Mouse (Mus musculus) spleen, adult 2 months (tissue): ENCODE data around the gene Apol7a. TPM values are rescaled to one million over a fixed set of nuclear protein-coding genes. Genes with fewer than 3 reads are reported as not detected.

ENCODE experiments used
- DNase-seq, 2 experiments: peaks; one replicate each; pipeline versions ENCODE4 v3.0.0 to v3.0.0-alpha.2; 2012 to 2021; ENCODE audit warnings: low spot score in 2 of 2, low read depth in 1 of 2
- H3K27ac ChIP-seq: fragments of 200-500 bp; 2 replicates; pipeline ENCODE4 v1.5.1; 2012; ENCODE audit warnings: low read length, inconsistent platforms; ENCODE audit not compliant: insufficient read depth
- H3K27me3 ChIP-seq: fragments of 200-500 bp; 2 replicates; pipeline ENCODE4 v1.6.1; 2012; ENCODE audit warnings: mild to moderate bottlenecking, moderate library complexity, low read length, inconsistent platforms; ENCODE audit not compliant: control insufficient read depth, insufficient read depth
- H3K36me3 ChIP-seq: fragments of 200-500 bp; 2 replicates; pipeline ENCODE4 v1.6.1; 2012; ENCODE audit warnings: mild to moderate bottlenecking, low read length, inconsistent platforms; ENCODE audit not compliant: control insufficient read depth, insufficient read depth
- H3K4me1 ChIP-seq: fragments of 200-500 bp; 2 replicates; pipeline ENCODE4 v1.6.1; 2011; ENCODE audit warnings: inconsistent platforms; ENCODE audit not compliant: control insufficient read depth, insufficient read depth, insufficient read length
- H3K4me3 ChIP-seq: fragments of 200-500 bp; 2 replicates; pipeline ENCODE4 v1.5.1; 2011; ENCODE audit warnings: mild to moderate bottlenecking, inconsistent platforms; ENCODE audit not compliant: insufficient read depth, insufficient read length; ENCODE audit errors: extremely low read depth
- CTCF ChIP-seq: fragments of 200-500 bp; IDR thresholded peaks from 2 replicates; pipeline ENCODE4 v1.5.1; 2011; ENCODE audit warnings: mild to moderate bottlenecking, inconsistent platforms; ENCODE audit not compliant: insufficient read depth, insufficient read length, insufficient replicate concordance; ENCODE audit errors: extremely low read depth
- POLR2A ChIP-seq: fragments of 200-500 bp; IDR thresholded peaks from 2 replicates; pipeline ENCODE4 v1.6.1; 2011; ENCODE audit warnings: low read depth, low read length, inconsistent platforms
- WGBS: fragments of 180-500 bp; shearing (Covaris S2); methylation state at CpG from one replicate; pipeline ENCODE4 v1.1.7; 2018; 5-methylcytosine and 5-hydroxymethylcytosine counted together
- polyA plus RNA-seq: library from polyadenylated mRNA; depleted of rRNA; stranded (reverse); fragments of >200 nt; gene quantifications from 2 replicates; pipeline ENCODE4 v1.2.3, GENCODE M21; 2012

The Apol7a gene
- polyA plus RNA-seq, 1 experiment: 0.18 TPM

DNA sequence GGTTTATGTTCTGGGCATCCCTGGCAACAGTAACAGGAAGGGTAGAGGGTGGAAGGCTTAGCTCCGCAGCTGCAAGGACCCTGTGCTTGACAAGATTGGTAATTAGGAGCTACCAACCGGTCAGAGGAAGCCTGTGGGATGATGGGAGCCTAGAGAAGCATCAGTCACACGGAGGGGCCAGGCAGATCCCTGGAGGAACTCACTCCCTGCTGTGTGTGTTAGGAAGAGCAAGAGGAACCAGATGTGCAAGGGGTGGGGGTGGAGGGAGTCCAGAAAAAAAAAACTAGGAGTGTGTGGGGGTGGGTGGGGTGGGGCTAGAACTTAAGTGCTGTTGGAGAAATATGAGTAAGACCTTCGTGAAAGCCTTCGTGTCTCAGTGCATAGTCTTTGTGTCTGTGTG is 36.0 kb downstream of the Apol7a start:
- 44% methylated on average over 5 of the region's 5 CpGs for WGBS
- TF ChIP-seq CTCF (no peak), POLR2A (no peak)
- H3K36me3 ChIP-seq: no peaks in the 10 kb centered on the region
- no peaks in the 10 kb centered on the region for H3K4me1 ChIP-seq
- no peaks in the 10 kb centered on the region for H3K27me3 ChIP-seq
- DNase-seq: no peak
- no peak overlapping the region for H3K27ac ChIP-seq
- no peak overlapping the region for H3K4me3 ChIP-seq

DNA sequence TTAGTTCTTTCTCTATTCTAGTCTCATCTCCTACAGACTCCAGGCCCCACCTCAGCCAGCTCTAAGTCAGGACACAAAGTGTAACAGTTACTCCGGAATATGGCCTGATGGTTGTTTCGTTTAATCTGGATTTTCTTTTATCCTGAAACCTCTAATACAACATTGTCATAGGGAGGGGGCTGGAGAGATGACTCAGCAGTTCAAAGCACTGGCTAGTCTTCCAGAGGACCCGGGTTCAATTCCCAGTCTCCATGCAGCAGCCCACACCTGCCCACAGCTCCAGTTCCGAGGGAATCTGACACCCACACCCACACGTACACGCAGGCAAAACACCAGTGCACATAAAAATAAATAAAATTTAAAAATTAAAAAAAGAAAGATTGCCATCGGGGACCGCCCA is 39.0 kb downstream of the Apol7a start:
- TF ChIP-seq CTCF (no peak), POLR2A (no peak)
- no peaks in the 10 kb centered on the region for H3K4me1 ChIP-seq
- no peak overlapping the region for H3K4me3 ChIP-seq
- H3K27me3 ChIP-seq: no peaks in the 10 kb centered on the region
- 90% methylated on average over 8 of the region's 8 CpGs for WGBS
- H3K36me3 ChIP-seq: no peaks in the 10 kb centered on the region
- DNase-seq: no peak
- no peak overlapping the region for H3K27ac ChIP-seq

DNA sequence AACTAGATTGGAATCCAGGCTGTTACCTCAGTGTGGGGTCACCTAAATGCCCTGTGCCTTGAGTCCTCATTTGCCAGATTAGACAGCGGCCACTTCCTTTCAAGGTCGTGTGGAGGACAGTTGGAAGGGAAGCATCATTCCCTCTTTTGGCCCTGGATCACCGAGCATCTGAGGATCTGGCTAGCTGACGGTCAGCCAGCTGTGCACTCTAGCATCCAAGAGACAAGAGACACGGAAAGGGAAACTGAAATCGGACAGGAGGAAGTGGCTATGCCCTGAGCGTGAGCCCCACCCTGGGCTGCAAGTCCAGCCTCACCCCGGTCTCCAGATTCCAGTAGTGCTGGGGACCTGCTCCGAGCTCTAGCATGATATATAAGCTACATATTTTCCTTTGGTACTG is 39.4 kb downstream of the Apol7a start:
- DNase-seq: no peak
- no peak overlapping the region for H3K4me3 ChIP-seq
- 76% methylated on average over 9 of the region's 9 CpGs for WGBS
- TF ChIP-seq CTCF (no peak), POLR2A (no peak)
- no peaks in the 10 kb centered on the region for H3K4me1 ChIP-seq
- H3K27ac ChIP-seq: no peak overlapping the region
- H3K27me3 ChIP-seq: no peaks in the 10 kb centered on the region
- H3K36me3 ChIP-seq: no peaks in the 10 kb centered on the region

DNA sequence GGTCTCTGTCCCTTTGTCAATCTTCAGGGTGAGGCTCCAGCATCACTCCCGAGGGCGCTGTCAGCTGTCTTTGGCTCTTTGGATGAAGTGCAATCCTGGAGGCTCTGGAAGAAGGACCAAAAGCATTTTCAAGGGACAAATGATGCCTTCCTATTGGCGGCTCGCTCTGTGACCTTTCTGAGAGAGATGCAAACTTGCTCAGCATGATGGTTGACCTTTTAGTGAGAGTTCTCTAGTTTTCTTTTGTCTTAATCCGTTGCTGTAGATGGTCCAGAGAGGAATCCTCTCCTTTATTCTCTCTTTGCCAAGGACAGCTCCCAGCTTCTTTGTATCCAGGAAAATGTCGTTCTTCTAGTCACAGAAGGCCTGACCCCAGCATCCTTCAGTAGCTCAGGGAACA is 39.8 kb downstream of the Apol7a start:
- Histone ChIP-seq H3K36me3 (no peaks in the 10 kb centered on the region), H3K27ac (no peak overlapping the region), H3K4me1 (no peaks in the 10 kb centered on the region), H3K27me3 (no peaks in the 10 kb centered on the region), H3K4me3 (no peak overlapping the region)
- WGBS: 58% methylated on average over 6 of the region's 6 CpGs
- no peak for DNase-seq
- TF ChIP-seq CTCF: no peak
- TF ChIP-seq POLR2A: no peak

DNA sequence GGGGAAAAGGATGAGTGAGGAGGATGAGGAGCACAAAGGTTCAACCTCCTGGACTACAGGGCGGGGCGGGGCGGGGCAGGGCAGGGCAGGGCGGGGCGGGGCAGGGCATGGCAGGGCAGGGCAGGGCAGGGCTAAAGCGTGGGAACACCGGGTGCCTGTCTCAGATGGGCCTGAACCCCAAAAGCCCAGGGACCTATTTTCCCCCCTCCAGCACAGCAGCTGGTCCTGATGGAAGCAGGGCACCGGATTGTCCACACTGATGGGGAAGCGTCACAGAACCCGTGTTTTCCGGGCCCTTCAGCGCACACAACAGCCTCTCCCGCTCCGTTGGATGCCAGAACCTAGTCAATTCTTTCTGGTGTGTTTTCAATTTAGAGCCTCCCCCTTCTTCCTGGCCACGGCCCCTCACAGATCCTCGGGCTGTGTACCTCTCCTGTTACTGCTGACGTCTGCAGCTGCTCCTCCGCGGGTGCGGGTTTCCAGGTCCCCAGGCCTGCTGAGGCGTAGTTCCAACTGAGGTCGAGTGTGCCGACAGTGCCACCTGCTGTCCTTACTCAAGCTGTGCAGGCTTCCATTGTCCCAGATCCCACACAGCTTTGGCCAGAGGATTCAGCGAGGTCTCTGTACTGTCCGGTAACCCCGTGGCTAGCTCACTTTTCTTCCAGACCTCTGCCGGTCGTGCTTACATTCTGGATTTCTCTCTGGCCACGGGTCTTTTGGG is 40.4 kb downstream of the Apol7a start:
- peak; percentile 62; the same call in 1 of the 2 replicates for TF ChIP-seq CTCF
- no peak for TF ChIP-seq POLR2A
- Histone ChIP-seq H3K36me3 (no peaks in the 10 kb centered on the region), H3K4me3 (no peak overlapping the region), H3K27ac (no peak overlapping the region), H3K27me3 (no peaks in the 10 kb centered on the region), H3K4me1 (no peaks in the 10 kb centered on the region)
- peak in 1 of 2 experiments; percentile 43 for DNase-seq
- WGBS: 12% methylated on average over 28 of the region's 29 CpGs

DNA sequence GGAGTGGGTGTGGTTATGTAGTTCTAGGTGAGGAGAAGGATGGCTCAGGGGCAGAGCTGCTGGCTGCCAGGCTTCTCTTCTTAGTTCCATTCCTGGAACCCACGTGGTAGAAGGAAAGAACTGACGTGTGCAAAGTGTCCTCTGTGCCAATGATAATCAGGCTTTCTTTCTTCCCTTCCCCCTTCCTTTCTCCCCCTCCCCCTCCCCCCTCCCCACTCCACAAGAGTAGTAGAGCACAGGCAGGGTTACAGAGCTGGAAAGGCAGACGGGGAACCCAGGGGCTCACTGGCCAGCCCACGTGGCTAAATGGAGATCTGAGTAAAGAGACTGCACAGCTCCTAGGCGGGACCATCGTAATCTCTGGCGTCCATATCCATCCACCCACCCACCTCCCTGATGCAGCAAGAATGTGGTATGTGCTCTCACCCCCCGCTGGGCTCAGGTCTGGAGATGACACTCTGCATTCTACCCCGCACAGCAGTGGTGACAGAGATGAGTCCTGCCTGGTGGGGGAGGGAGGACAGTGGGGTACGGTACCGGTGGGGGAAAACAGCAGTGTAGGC is 42.6 kb downstream of the Apol7a start:
- H3K4me3 ChIP-seq: no peak overlapping the region
- no peaks in the 10 kb centered on the region for H3K36me3 ChIP-seq
- H3K4me1 ChIP-seq: no peaks in the 10 kb centered on the region
- no peaks in the 10 kb centered on the region for H3K27me3 ChIP-seq
- 39% methylated on average over 11 of the region's 11 CpGs for WGBS
- TF ChIP-seq CTCF (no peak), POLR2A (no peak)
- no peak overlapping the region for H3K27ac ChIP-seq
- DNase-seq: no peak
